Mouse (Mus musculus) C2C12 (cell line): ENCODE results near the gene Gm14399.
"Not testable (repeated sequence)": the region's sequence is repeated elsewhere in the genome, so short reads cannot be mapped to it uniquely, and the experiment has no call there.

Experiments used
- CTCF ChIP-seq: IDR thresholded peaks from one replicate; pipeline ENCODE4 v1.5.1; 2011; ENCODE audit not compliant: control insufficient read depth, insufficient read depth, insufficient read length
- FOSL1 ChIP-seq: IDR thresholded peaks from one replicate; pipeline ENCODE4 v1.8.0; 2011; ENCODE audit warnings: mild to moderate bottlenecking, low read length; ENCODE audit not compliant: poor library complexity, insufficient read depth, severe bottlenecking
- MAX ChIP-seq: IDR thresholded peaks from one replicate; pipeline ENCODE4 v1.6.1; 2011; ENCODE audit warnings: mild to moderate bottlenecking, control low read depth
- MYOD1 ChIP-seq: IDR thresholded peaks from one replicate; pipeline ENCODE4 v1.6.1; 2011; ENCODE audit warnings: low read depth; ENCODE audit not compliant: control insufficient read depth, insufficient read length
- USF1 ChIP-seq: IDR thresholded peaks from one replicate; pipeline ENCODE4 v1.6.1; 2011; ENCODE audit warnings: low read depth, mild to moderate bottlenecking, control low read depth, moderate library complexity

- TF ChIP-seq MAX, CTCF, FOSL1, USF1, MYOD1: not testable (repeated sequence)
Measured at GRCm38 (mm10) chr2:175141993-175142295, at the start of gene Gm14399.
